Mouse (Mus musculus) lung, postnatal 0 days (tissue): ENCODE results near the gene Pde4d. TPM values are rescaled to one million over a fixed set of nuclear protein-coding genes. Genes with fewer than 3 reads are reported as not detected.

Experiments used
- ATAC-seq: fragments of 200-750 bp; cut with Nextera tagmentation; 2 replicates; pipeline ENCODE4 v1.8.0; 2017; ENCODE audit warnings: moderate library complexity
- DNase-seq: peaks from one replicate; pipeline ENCODE4 v3.0.0-alpha.2; 2016; ENCODE audit warnings: low spot score
- H3K27ac ChIP-seq: fragments of 300-500 bp; sonication (generic); 2 replicates; pipeline ENCODE4 v1.5.1; 2014; ENCODE audit warnings: antibody characterized with exemption, mild to moderate bottlenecking, low read length, mixed read lengths
- H3K27me3 ChIP-seq: fragments of 300-500 bp; sonication (generic); replicated peaks from 2 replicates; pipeline ENCODE4 v1.6.1; 2014; ENCODE audit warnings: low read length, mixed read lengths; ENCODE audit not compliant: insufficient read depth
- H3K36me3 ChIP-seq: fragments of 300-500 bp; sonication (generic); 2 replicates; pipeline ENCODE4 v1.6.1; 2014; ENCODE audit warnings: low read length, mixed read lengths; ENCODE audit not compliant: insufficient read depth
- H3K4me1 ChIP-seq: fragments of 300-500 bp; sonication (generic); 2 replicates; pipeline ENCODE4 v1.6.1; 2014; ENCODE audit warnings: antibody characterized with exemption, low read depth, low read length, mixed read lengths; ENCODE audit not compliant: insufficient read depth
- H3K4me2 ChIP-seq: fragments of 300-500 bp; sonication (generic); replicated peaks from 2 replicates; pipeline ENCODE4 v1.6.1; 2014; ENCODE audit warnings: low read depth, mild to moderate bottlenecking, low read length, moderate library complexity, mixed read lengths
- H3K4me3 ChIP-seq: fragments of 300-500 bp; sonication (generic); 2 replicates; pipeline ENCODE4 v1.5.1; 2014; ENCODE audit warnings: low read depth, low read length
- H3K9ac ChIP-seq: fragments of 300-500 bp; sonication (generic); replicated peaks from 2 replicates; pipeline ENCODE4 v1.6.1; 2014; ENCODE audit warnings: low read depth, mild to moderate bottlenecking
- H3K9me3 ChIP-seq: fragments of 300-500 bp; sonication (generic); 2 replicates; pipeline ENCODE4 v1.6.1; 2016; ENCODE audit warnings: low read length, mixed read lengths
- CTCF ChIP-seq: IDR thresholded peaks from 2 replicates; pipeline ENCODE4 v1.5.1; 2016; ENCODE audit warnings: antibody characterized with exemption, mild to moderate bottlenecking
- EP300 ChIP-seq: IDR thresholded peaks from 2 replicates; pipeline ENCODE4 v1.6.1; 2016; ENCODE audit warnings: antibody characterized with exemption, mild to moderate bottlenecking, control low read depth
- WGBS: fragments of 180-500 bp; shearing (Covaris S2); extraction: QIAGEN DNeasy Blood & Tissue Kit; methylation state at CpG from one replicate; pipeline ENCODE4 v1.1.7; 2014; 5-methylcytosine and 5-hydroxymethylcytosine counted together
- polyA plus RNA-seq: library from polyadenylated mRNA; unstranded; fragments of >200 nt; fragmentation: Nextera tagmentation; extraction: Ambion mirVana; gene quantifications from 2 replicates; pipeline ENCODE4 v1.2.1, GENCODE M21; 2015

Pde4d gene
- polyA plus RNA-seq, 1 experiment from 2014 or later, result 19.7 TPM

DNA sequence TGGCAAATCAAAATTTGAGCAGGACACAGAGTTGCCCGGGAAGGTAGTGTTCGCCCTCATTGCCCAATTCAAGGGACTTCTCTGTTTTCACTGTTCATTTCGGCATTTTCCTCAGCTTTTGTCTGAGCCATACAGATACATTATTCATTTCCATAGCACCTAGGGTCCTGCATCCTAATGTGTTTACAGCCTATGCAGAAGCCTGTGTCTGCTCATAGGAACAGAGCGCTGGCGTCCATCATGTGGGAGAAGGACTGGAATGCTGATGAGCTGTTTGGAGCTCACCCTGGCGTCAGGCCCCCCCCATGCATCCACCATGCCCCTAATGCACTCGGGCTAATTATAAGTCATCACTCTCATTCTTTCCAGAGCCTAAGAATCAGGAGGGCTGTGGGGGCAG lies 900.4 kb downstream of the Pde4d start:
- no peak for TF ChIP-seq CTCF
- TF ChIP-seq EP300, result no peak
- ATAC-seq (no peak), DNase-seq (peak; percentile 12)
- Histone ChIP-seq H3K27ac (no peak overlapping the region), H3K4me2 (no peak overlapping the region), H3K4me3 (no peak overlapping the region), H3K9me3 (no peaks in the 10 kb centered on the region), H3K9ac (no peak overlapping the region), H3K36me3 (no peaks in the 10 kb centered on the region), H3K4me1 (no peaks in the 10 kb centered on the region), H3K27me3 (no peaks in the 10 kb centered on the region)
- WGBS, result 77% methylated on average over 7 of the region's 7 CpGs

DNA sequence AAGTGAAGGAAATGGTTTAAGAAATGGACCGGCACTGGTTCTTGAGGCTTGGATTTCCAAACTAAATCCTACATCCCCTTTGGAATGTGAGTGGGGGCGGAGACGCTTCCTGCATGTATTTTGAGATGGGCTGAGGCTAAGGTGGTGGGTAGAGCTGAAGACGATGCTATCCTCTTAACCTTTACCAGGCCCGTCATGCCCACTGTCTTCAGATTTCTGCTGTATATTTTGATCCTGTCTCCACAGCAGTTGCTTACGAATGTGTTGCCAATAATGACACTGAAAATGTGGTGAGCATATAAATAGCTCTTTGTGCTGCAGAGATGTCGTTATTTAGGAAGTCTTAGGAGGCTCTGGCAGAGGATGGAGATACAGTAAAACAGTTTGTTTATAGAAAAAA lies 904.3 kb downstream of the Pde4d start:
- no peak overlapping the region for H3K4me3 ChIP-seq
- no peak overlapping the region for H3K4me2 ChIP-seq
- no peaks in the 10 kb centered on the region for H3K36me3 ChIP-seq
- no peak for DNase-seq
- H3K9ac ChIP-seq, result no peak overlapping the region
- H3K4me1 ChIP-seq, result no peaks in the 10 kb centered on the region
- no peaks in the 10 kb centered on the region for H3K27me3 ChIP-seq
- TF ChIP-seq CTCF, result no peak
- no peak for TF ChIP-seq EP300
- no peak for ATAC-seq
- no peaks in the 10 kb centered on the region for H3K9me3 ChIP-seq
- H3K27ac ChIP-seq, result no peak overlapping the region
- WGBS, result 59% methylated on average over 7 of the region's 7 CpGs

DNA sequence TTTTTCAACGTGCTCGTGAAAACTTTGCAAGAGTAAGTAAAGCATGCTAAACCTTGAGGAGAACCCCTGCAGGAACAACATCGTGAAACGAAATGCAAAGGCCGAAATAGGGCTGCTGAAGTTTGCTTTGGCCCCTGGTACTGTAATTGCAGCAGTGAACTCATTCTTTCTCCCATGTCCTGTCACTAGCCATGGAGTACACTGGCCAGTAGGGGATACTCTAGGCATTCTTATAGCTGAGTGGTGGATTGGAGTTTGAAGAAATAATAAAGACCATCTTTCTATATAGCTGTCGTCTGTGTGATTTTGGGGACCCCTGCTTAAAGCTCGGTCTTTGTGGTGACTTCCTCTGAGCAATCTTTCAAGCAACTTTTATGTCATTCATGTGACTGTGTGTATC lies 906.5 kb downstream of the Pde4d start:
- no peak overlapping the region for H3K9ac ChIP-seq
- H3K4me3 ChIP-seq, result no peak overlapping the region
- no peaks in the 10 kb centered on the region for H3K4me1 ChIP-seq
- no peak overlapping the region for H3K4me2 ChIP-seq
- peak; percentile 75 for TF ChIP-seq CTCF
- TF ChIP-seq EP300, result no peak
- no peaks in the 10 kb centered on the region for H3K36me3 ChIP-seq
- H3K9me3 ChIP-seq, result no peaks in the 10 kb centered on the region
- WGBS, result 64% methylated on average over 7 of the region's 7 CpGs
- ATAC-seq (no peak), DNase-seq (peak; percentile 43)
- H3K27me3 ChIP-seq, result no peaks in the 10 kb centered on the region
- H3K27ac ChIP-seq, result no peak overlapping the region

DNA sequence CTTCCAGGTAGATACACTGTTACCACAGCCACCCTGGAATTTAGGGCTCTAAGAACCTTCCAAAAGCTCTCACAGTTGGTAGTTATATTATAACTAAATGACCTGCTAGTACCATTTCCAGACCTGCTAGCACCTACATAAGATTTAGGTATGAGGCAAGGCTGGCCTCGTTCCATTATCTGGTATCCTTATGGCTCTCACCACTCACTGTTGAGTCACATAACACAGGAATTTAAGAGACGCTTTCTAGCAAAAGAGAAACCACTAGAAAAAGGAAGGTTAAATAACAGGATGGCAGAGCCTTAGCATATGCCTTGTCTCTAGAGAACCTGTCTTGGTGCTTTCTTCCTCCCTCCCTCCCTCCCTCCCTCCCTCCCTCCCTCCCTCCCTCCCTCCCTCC lies 910.2 kb downstream of the Pde4d start:
- DNase-seq (no peak), ATAC-seq (no peak)
- no peak overlapping the region for H3K9ac ChIP-seq
- H3K9me3 ChIP-seq, result no peaks in the 10 kb centered on the region
- H3K4me2 ChIP-seq, result no peak overlapping the region
- H3K36me3 ChIP-seq, result no peaks in the 10 kb centered on the region
- H3K4me1 ChIP-seq, result no peaks in the 10 kb centered on the region; the same call in 1 of the 2 replicates
- 46% methylated on average over 2 of the region's 2 CpGs for WGBS
- TF ChIP-seq EP300 (no peak), CTCF (no peak)
- H3K27me3 ChIP-seq, result no peaks in the 10 kb centered on the region
- H3K4me3 ChIP-seq, result no peak overlapping the region
- H3K27ac ChIP-seq, result no peak overlapping the region

DNA sequence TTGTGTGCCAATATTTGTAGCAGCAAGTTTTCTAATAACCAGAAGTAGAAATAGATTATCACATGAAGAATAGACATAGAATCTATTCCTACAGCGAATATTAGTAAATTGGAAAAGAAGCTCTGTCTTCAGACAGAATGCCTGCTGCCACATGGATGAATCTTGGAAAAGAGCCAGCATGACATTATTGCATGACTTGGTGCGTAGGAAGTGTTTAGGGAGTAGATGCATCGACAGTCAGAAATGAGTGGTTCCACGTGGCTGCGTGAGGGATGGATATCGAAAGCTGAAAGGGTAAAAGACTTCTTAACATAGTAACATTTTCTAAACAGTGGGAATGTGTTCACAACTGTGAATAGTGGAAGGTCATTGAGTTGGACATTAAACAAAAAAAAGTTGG lies 912.6 kb downstream of the Pde4d start:
- no peak overlapping the region for H3K9ac ChIP-seq
- no peak for TF ChIP-seq EP300
- no peak for TF ChIP-seq CTCF
- no peaks in the 10 kb centered on the region for H3K9me3 ChIP-seq
- WGBS, result 53% methylated on average over 6 of the region's 6 CpGs
- H3K4me2 ChIP-seq, result no peak overlapping the region
- ATAC-seq (no peak), DNase-seq (no peak)
- H3K4me3 ChIP-seq, result no peak overlapping the region
- H3K27ac ChIP-seq, result no peak overlapping the region
- H3K36me3 ChIP-seq, result no peaks in the 10 kb centered on the region
- no peaks in the 10 kb centered on the region; the same call in 1 of the 2 replicates for H3K4me1 ChIP-seq
- no peaks in the 10 kb centered on the region for H3K27me3 ChIP-seq

DNA sequence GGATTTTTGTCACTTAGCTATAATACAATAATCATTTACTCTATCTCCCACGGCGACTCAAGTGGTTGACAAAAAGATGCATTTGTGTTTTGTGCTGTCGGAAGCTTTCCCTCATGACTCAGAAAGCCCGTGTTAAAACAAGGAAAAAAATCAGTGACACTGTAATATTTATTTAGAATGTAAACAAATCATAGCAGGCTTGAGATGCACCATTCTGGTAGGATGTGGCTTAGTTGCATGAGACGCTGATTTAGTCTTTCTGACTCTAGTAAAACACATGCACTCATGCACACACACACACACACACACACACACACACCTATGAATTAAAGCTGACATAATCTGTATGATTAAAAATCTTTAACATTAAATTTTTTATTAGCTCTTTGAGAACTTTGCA lies 924.7 kb downstream of the Pde4d start:
- no peak overlapping the region for H3K4me2 ChIP-seq
- H3K36me3 ChIP-seq, result no peaks in the 10 kb centered on the region
- no peak overlapping the region for H3K27ac ChIP-seq
- DNase-seq (peak; percentile 13), ATAC-seq (no peak)
- no peak overlapping the region for H3K9ac ChIP-seq
- no peak overlapping the region for H3K4me3 ChIP-seq
- no peaks in the 10 kb centered on the region for H3K4me1 ChIP-seq
- no peaks in the 10 kb centered on the region for H3K27me3 ChIP-seq
- H3K9me3 ChIP-seq, result no peaks in the 10 kb centered on the region
- TF ChIP-seq CTCF, result no peak
- no peak for TF ChIP-seq EP300
- 35% methylated on average over 5 of the region's 5 CpGs for WGBS

DNA sequence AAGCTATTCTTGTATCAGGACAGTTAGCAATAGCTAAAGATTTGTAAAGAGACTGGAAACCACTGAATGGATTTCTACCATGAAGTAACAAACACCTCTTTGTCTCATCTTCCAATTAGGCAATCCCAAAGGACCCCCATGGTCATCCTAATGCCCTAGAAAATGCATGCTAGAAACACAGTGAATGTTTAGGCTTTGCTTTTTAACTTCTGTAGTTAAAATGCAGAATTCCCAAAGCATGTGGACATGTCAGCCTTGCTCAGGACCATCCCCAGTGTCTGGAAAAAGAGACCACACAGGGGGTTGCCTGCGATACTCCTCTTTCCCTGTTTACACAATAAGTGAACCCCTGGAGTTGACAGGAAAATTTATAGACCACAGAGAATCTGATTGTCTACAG lies 926.9 kb downstream of the Pde4d start:
- DNase-seq (no peak), ATAC-seq (no peak)
- Histone ChIP-seq H3K9me3 (no peaks in the 10 kb centered on the region), H3K4me3 (no peak overlapping the region), H3K36me3 (no peaks in the 10 kb centered on the region), H3K9ac (no peak overlapping the region), H3K4me1 (no peaks in the 10 kb centered on the region), H3K27me3 (no peaks in the 10 kb centered on the region), H3K4me2 (no peak overlapping the region), H3K27ac (no peak overlapping the region)
- TF ChIP-seq CTCF (no peak), EP300 (no peak)
- WGBS, result 62% methylated on average over 1 of the region's 1 CpGs
